Mouse (Mus musculus) adrenal gland, adult (tissue): ENCODE results near the gene AC161166.1.
A peak's percentile ranks its signal among the peaks of the same experiment; 100 is the strongest.

ENCODE experiments used
- DNase-seq, 2 experiments: peaks; one replicate each; pipeline ENCODE4 v3.0.0; 2022 to 2023; ENCODE audit warnings: low spot score in 1 of 2; ENCODE audit not compliant: inconsistent age in 2 of 2

The AC161166.1 gene

DNA sequence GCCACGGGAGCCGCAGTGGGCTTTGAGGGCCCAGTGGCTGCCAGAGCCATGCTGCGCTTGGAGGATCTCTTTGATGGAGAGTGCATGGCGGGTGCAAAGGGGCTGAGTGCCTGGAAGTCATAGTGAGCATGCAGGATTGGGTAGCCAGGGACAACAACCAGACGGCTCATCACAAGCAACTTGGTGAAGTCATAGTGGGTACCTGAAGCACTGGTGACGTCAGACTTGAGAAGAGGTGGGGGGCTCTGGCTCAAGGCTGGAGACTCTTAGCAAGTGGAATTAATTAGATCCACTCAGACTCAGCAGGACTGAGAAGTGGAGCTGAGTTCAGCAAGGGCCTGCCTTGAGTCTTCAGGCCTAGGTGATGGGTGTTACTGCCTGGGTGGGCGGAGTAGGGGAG, at the start of gene AC161166.1:
Gene AC161166.1, minus strand, starts transcription at position 101 of the 400 bp plus-strand sequence.
- no peak for DNase-seq

GRCm38 (mm10) chr7:24561450-24561849, 49.2 kb upstream of the AC161166.1 start:
- DNase-seq, result no peak

DNA sequence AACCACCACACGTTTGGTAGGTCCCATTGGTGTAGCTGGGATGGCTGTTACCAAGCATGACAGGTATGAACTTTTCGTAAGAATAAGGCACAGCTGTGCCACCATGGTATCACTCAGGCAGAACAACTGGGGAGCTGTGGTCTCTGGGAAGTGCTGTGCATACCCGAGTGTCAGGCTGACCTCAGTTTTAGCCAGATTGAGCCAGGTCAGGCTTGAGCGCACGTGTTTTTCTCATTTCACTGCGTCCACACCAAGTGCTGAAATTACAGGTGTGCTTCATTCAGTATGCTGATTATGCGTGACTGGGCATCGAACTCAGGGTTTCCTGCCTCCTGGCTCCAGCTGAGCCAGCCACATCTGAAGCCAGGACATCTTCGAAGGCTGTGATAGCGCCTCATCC, 43.5 kb upstream of the AC161166.1 start:
- DNase-seq, result no peak

DNA sequence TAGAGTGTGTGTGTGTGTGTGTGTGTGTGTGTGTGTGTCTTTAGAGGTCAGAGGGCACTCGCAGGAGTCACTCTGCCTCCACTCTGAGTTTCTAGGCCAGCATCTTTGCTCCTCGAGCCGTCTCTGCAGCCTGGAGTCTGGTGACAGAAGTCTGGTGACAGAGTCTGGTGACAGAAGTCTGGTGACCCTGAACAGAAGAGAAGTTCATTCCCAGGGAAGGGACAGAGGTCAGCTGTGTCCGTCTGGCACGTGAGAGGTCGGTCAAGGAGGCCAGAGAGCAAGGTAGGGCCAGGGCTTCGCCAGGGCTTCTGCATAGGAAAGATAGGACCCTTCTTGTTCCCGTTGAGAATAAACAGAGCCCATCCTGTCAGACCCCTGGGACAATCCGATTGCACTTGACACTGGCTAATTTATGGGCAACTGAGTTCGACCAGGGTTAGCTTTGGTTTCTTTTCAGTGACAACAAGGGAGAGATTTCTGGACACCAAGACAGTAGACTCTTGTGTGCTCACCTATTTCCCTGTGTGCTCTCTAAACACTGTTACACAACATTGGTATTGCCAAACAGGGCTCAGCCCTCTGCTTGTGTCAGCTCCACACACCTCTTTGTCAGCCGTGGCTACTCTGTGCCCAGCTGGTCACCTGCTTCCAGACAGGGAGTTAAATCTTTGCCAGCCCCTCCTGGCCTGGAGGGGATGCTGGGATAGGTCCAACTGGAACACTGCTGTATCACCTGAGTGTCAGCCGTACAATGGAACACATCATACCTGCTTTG, 39.9 kb upstream of the AC161166.1 start:
- DNase-seq, result no peak

DNA sequence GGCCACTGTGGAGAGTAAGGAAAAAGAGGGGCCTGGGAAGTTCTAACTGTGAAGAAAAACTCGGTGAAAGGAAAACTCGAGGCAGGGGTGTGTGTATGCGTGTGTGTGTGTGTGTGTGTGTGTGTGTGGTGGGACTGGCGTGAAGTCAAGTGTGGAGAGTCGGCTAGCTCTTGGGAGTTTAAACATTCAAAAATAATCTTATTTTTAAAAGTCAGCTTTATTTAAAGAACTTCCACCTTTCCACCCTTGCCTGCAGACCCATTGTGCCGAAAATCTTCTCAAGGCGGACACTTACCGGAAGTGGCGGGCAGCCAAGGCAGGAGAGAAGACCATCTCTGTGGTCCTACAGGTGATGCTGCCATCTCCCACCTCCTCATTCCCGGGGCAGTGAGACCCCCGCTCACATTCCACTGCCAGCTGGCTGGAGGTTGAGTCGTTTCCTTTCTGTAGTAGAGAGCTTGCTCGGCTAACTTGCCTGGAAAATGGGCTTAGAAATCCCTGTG, 35.3 kb upstream of the AC161166.1 start:
- DNase-seq, result no peak

GRCm38 (mm10) chr7:24546634-24547389, 34.6 kb upstream of the AC161166.1 start:
- peak; percentile 99 to 100 for DNase-seq

DNA sequence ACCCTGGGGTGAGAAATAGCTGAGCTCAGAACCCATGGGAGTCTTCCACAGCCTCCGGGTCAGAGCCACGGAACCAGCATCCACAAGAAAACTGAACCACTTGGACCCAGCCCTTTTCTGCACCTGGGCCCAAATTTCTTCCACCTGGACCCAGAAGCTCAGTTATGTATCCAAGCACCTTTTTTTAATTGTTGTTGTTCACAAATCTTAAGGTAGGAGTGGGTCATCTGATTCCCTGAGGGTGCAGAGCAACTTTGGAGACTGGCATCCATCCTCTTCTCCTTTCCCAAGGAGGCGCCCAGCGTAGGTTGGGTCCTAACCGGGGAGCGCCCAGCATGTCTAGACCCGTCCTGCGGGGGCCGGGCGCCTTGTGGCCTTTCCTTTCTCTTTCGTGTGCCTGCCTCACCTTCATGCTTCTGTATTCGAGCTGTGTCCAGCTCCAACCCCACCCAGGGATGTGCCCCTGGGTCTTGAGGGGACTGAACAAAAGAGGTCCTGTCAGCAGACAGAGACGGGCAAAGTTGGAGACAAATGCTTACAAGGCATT, 33.9 kb upstream of the AC161166.1 start, which contains the start of the genes Pinlyp and Xrcc1:
Gene Pinlyp, minus strand, starts transcription at position 51 of the 547 bp plus-strand sequence.
Gene Xrcc1, plus strand, starts transcription at position 222 of the 547 bp plus-strand sequence.
- DNase-seq, result peak in 1 of 2 experiments; percentile 39

- no peak for DNase-seq
These were observed 32.3 kb upstream of the AC161166.1 start for GRCm38 (mm10) chr7:24544506-24544905.

- DNase-seq, result no peak
These were observed 27.4 kb upstream of the AC161166.1 start for GRCm38 (mm10) chr7:24539686-24540085.

- DNase-seq, result no peak
These were observed 26.4 kb upstream of the AC161166.1 start for GRCm38 (mm10) chr7:24538701-24539100.

GRCm38 (mm10) chr7:24538154-24538553, 25.9 kb upstream of the AC161166.1 start:
- peak in 1 of 2 experiments; percentile 63 for DNase-seq

DNA sequence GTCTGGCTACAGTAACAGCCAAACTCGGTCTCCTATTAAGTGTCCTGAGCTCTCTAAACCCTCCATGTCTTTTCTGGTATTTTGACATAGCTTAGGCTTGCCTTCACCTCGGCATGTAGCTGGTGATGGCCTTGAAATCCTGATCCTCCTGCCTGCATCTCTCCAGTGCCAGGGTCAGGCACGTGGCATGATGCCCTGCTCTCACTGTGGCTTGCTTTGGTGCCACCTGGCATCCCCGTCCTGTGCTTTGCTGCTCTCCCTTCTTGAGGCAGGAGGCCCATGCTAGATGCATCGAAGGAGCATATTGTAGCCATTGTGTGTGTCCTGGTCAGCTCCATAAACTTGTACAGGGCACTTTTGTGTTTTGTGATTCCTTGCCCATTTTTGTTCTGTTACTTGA, 25.3 kb upstream of the AC161166.1 start:
- no peak for DNase-seq

GRCm38 (mm10) chr7:24537081-24537480, 24.8 kb upstream of the AC161166.1 start:
- DNase-seq, result no peak

GRCm38 (mm10) chr7:24534301-24534700, 22.0 kb upstream of the AC161166.1 start:
- no peak for DNase-seq

GRCm38 (mm10) chr7:24533806-24534205, 21.6 kb upstream of the AC161166.1 start:
- DNase-seq, result no peak

DNA sequence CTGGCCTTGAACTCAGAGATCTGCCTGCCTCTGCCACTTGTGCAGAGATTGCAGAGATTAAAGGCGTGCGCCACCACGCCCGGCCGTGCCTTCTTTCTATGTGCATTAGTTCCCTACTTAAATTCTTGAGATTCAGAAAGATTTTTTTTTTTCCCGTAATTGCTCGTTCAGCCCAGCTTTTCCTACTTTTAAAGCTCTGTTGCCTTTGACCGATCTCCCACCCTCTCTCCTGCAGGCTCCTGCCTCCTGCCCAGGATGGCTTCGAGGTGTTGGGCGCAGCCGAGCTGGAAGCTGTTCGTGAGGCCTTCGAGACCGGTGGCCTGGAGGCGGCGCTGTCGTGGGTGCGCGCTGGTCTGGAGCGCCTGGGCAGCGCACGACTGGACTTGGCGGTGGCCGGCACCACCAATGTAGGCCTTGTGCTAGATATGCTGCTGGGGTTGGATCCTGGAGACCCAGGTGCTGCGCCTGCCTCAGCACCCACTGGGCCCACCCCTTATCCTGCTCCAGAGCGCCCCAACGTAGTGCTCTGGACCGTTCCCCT, 20.8 kb upstream of the AC161166.1 start:
- no peak for DNase-seq

GRCm38 (mm10) chr7:24531211-24531971, 19.1 kb upstream of the AC161166.1 start:
- DNase-seq, result peak; percentile 81 to 92

DNA sequence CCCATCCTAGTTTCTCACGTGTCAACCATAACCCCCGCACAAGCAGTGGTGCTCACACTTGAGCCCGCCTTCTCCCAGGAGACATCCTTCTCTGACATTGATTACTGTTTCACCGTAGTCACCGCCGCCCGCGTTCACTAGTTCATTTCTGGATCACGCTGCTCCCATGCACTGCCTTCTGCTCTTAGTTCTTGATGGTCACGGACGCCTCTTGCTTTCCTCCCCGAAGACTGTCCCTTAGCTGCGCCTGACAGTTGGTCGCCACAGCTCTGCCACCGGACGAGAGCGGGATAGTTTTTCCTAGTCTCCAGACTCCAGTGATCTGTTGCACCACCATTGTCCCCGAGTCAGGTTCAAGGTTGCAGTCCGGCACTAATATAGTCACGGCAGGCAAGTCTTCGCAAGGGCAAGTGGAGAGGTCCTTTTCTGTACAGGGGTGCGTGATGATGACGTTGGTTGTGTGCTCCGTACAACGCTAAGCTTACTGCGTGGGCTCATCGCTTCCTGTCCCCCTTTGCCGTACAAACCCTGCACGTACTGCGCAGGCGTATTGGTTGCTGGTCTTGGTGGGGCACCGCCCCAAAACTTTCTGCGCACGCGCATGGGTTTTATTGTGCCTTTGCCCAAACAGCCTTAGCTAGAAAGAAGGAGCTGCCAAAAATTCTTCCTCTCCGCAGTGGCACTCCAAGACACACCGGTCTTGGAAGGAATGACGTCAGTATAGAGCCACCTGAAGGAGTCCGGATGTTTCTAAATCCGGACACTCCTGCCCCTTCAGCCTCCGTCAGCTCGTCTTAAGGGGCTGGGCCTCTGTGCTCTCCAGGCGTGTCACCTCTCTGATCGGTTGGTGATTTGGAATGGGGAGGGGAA, 18.0 kb upstream of the AC161166.1 start, which contains the start of gene Irgq:
Gene Irgq, plus strand, starts transcription at position 628 of the 870 bp plus-strand sequence.
- peak; percentile 99 for DNase-seq

- no peak for DNase-seq
These were observed 17.3 kb upstream of the AC161166.1 start for GRCm38 (mm10) chr7:24529580-24529979.
